Mouse (Mus musculus) megakaryocyte, embryonic 14.5 days (primary cell): Measurements from ENCODE around the gene Arid3b.

Source experiments
- FLI1 ChIP-seq: IDR thresholded peaks from 2 replicates; pipeline ENCODE4 v1.6.1; 2012; ENCODE audit warnings: low read length, inconsistent platforms, mixed read lengths
- GATA1 ChIP-seq: IDR thresholded peaks from 3 replicates; pipeline ENCODE4 v1.6.1; 2012; ENCODE audit warnings: mixed read lengths, low read length, inconsistent platforms, borderline replicate concordance

GRCm38 (mm10) chr9:57764974-57765363 is 71.6 kb downstream of the Arid3b start:
- TF ChIP-seq GATA1 (no peak), FLI1 (no peak)
